Mouse (Mus musculus) liver, embryonic 11.5 days (tissue): ENCODE results near the gene Igfals. TPM values are rescaled to one million over a fixed set of nuclear protein-coding genes. Genes with fewer than 3 reads are reported as not detected.

ENCODE experiments used
- polyA plus RNA-seq: library from polyadenylated mRNA; unstranded; fragments of >200 nt; fragmentation: Nextera tagmentation; extraction: Ambion mirVana; gene quantifications from 2 replicates; pipeline ENCODE4 v1.2.1, GENCODE M21; 2014

The Igfals gene
- polyA plus RNA-seq, 1 experiment from 2014 or later = 4.3 TPM

Other genes with a start within 250 kb of the Igfals start
- gene Tsc2, start 233.4 kb upstream of the Igfals start, polyA plus RNA-seq = 53.5 and 55.2 TPM in 2 replicates
- gene Nthl1, start 233.3 kb upstream of the Igfals start, polyA plus RNA-seq = 21.0 and 23.7 TPM in 2 replicates
- 23.6 and 25.1 TPM in 2 replicates for gene Slc9a3r2, start 215.7 kb upstream of the Igfals start, polyA plus RNA-seq
- 0.31 and 0.47 TPM in 2 replicates for gene Npw, start 207.5 kb upstream of the Igfals start, polyA plus RNA-seq
- gene Zfp598, start 196.3 kb upstream of the Igfals start, polyA plus RNA-seq = 37.4 and 38.3 TPM in 2 replicates
- 0.26 and 0.49 TPM in 2 replicates for gene Syngr3, start 176.0 kb upstream of the Igfals start, polyA plus RNA-seq
- 64.2 and 74.7 TPM in 2 replicates for gene Gfer, start 169.8 kb upstream of the Igfals start, polyA plus RNA-seq
- 0.56 and 0.58 TPM in 2 replicates for gene Noxo1, start 169.8 kb upstream of the Igfals start, polyA plus RNA-seq
- gene Tbl3, start 158.3 kb upstream of the Igfals start, polyA plus RNA-seq = 102 and 109 TPM in 2 replicates
- gene Rnf151, start 147.9 kb upstream of the Igfals start, polyA plus RNA-seq = 0.25 and 0.27 TPM in 2 replicates
- gene Rps2, start 147.9 kb upstream of the Igfals start, polyA plus RNA-seq = 2,083 and 2,225 TPM in 2 replicates
- 301 and 321 TPM in 2 replicates for gene Ndufb10, start 141.5 kb upstream of the Igfals start, polyA plus RNA-seq
- gene Rpl3l, start 138.2 kb upstream of the Igfals start, polyA plus RNA-seq = not detected in 2 replicates
- 30.7 and 31.0 TPM in 2 replicates for gene Msrb1, start 129.4 kb upstream of the Igfals start, polyA plus RNA-seq
- gene Hs3st6, start 113.0 kb upstream of the Igfals start, polyA plus RNA-seq = 0.41 and 0.45 TPM in 2 replicates
- 1.9 and 3.0 TPM in 2 replicates for gene Meiob, start 61.7 kb upstream of the Igfals start, polyA plus RNA-seq
- gene Hagh, start 25.9 kb upstream of the Igfals start, polyA plus RNA-seq = 53.8 and 56.3 TPM in 2 replicates
- 38.3 and 38.6 TPM in 2 replicates for gene Fahd1, start 15.6 kb upstream of the Igfals start, polyA plus RNA-seq
- 123 and 135 TPM in 2 replicates for gene Nubp2, start 20.4 kb downstream of the Igfals start, polyA plus RNA-seq
- 35.0 and 40.9 TPM in 2 replicates for gene Spsb3, start 20.6 kb downstream of the Igfals start, polyA plus RNA-seq
- 21.9 and 23.4 TPM in 2 replicates for gene Eme2, start 29.1 kb downstream of the Igfals start, polyA plus RNA-seq
- gene Mrps34, start 29.1 kb downstream of the Igfals start, polyA plus RNA-seq = 123 and 129 TPM in 2 replicates
- gene Nme3, start 30.5 kb downstream of the Igfals start, polyA plus RNA-seq = 70.5 and 76.3 TPM in 2 replicates
- 19.8 and 28.0 TPM in 2 replicates for gene Mapk8ip3, start 71.0 kb downstream of the Igfals start, polyA plus RNA-seq
- 164 and 168 TPM in 2 replicates for gene Jpt2, start 94.7 kb downstream of the Igfals start, polyA plus RNA-seq
- 9.5 and 11.8 TPM in 2 replicates for gene Cramp1l, start 149.8 kb downstream of the Igfals start, polyA plus RNA-seq
- gene Ift140, start 150.1 kb downstream of the Igfals start, polyA plus RNA-seq = 51.6 and 55.3 TPM in 2 replicates
- 8.5 and 10.1 TPM in 2 replicates for gene Tmem204, start 217.6 kb downstream of the Igfals start, polyA plus RNA-seq
- gene Telo2, start 250.0 kb downstream of the Igfals start, polyA plus RNA-seq = 46.2 and 49.6 TPM in 2 replicates